Mouse (Mus musculus) liver, embryonic 14.5 days (tissue): Measurements from ENCODE around the gene Dnm1. TPM values are rescaled to one million over a fixed set of nuclear protein-coding genes. Genes with fewer than 3 reads are reported as not detected.

Experiments used
- ATAC-seq: fragments of 200-750 bp; cut with Nextera tagmentation; 2 replicates; pipeline ENCODE4 v1.8.0; 2017; ENCODE audit warnings: moderate number of reproducible peaks, mild to moderate bottlenecking, moderate library complexity; ENCODE audit not compliant: insufficient read depth
- DNase-seq, 3 experiments: peaks; one replicate each; pipeline ENCODE4 v3.0.0-alpha.2; 2012 to 2013; ENCODE audit warnings: low read depth in 3 of 3, low spot score in 3 of 3
- H3K27ac ChIP-seq: fragments of 300-500 bp; sonication (generic); 2 replicates; pipeline ENCODE4 v1.5.1; 2014; ENCODE audit warnings: moderate library complexity, mild to moderate bottlenecking, control low read depth, inconsistent platforms
- H3K27me3 ChIP-seq: fragments of 300-500 bp; sonication (generic); 2 replicates; pipeline ENCODE4 v1.6.1; 2014; ENCODE audit warnings: mild to moderate bottlenecking, low read length, moderate library complexity; ENCODE audit not compliant: control insufficient read depth, insufficient read depth
- H3K36me3 ChIP-seq: fragments of 300-500 bp; sonication (generic); replicated peaks from 2 replicates; pipeline ENCODE4 v1.6.1; 2014; ENCODE audit warnings: low read depth; ENCODE audit not compliant: control insufficient read depth, insufficient read depth
- H3K4me1 ChIP-seq, 2 experiments: fragments of 200-500 bp in 1 of 2; fragments of 300-500 bp in 1 of 2; sonication (generic) in 1 of 2; replicated peaks; 2 replicates each; pipeline ENCODE4 v1.6.1; 2012 to 2014; ENCODE audit warnings: antibody characterized with exemption in 1 of 2, inconsistent platforms in 1 of 2, low read length in 1 of 2; ENCODE audit not compliant: control insufficient read depth in 2 of 2, insufficient read depth in 2 of 2
- H3K4me2 ChIP-seq: fragments of 300-500 bp; sonication (generic); 2 replicates; pipeline ENCODE4 v1.6.1; 2014; ENCODE audit warnings: low read depth, mild to moderate bottlenecking, control low read depth, moderate library complexity
- H3K4me3 ChIP-seq, 2 experiments: fragments of 200-500 bp in 1 of 2; fragments of 300-500 bp in 1 of 2; sonication (generic) in 1 of 2; 2 replicates each; pipeline ENCODE4 v1.5.1; 2012 to 2014; ENCODE audit warnings: low read depth in 2 of 2, low read length in 2 of 2, mild to moderate bottlenecking in 2 of 2, control low read depth in 1 of 2, inconsistent platforms in 1 of 2, moderate library complexity in 1 of 2; ENCODE audit not compliant: insufficient read depth in 1 of 2
- H3K9ac ChIP-seq: fragments of 300-500 bp; sonication (generic); replicated peaks from 2 replicates; pipeline ENCODE4 v1.6.1; 2014; ENCODE audit warnings: mild to moderate bottlenecking, control low read depth, moderate library complexity
- H3K9me3 ChIP-seq: fragments of 300-500 bp; sonication (generic); 2 replicates; pipeline ENCODE4 v1.6.1; 2016; ENCODE audit warnings: low read length, mixed read lengths; ENCODE audit not compliant: control insufficient read depth
- CTCF ChIP-seq: IDR thresholded peaks from 2 replicates; pipeline ENCODE4 v1.5.1; 2016; ENCODE audit warnings: antibody characterized with exemption, low read depth, control low read depth
- EP300 ChIP-seq: IDR thresholded peaks from 2 replicates; pipeline ENCODE4 v1.6.1; 2016; ENCODE audit warnings: antibody characterized with exemption, low read depth
- WGBS: fragments of 180-500 bp; shearing (Covaris S2); extraction: QIAGEN DNeasy Blood & Tissue Kit; methylation state at CpG from one replicate; pipeline ENCODE4 v1.1.7; 2014; ENCODE audit not compliant: insufficient replicate concordance; 5-methylcytosine and 5-hydroxymethylcytosine counted together
- polyA plus RNA-seq, 2 experiments: library from polyadenylated mRNA; depleted of rRNA in 1 of 2; stranded (reverse) in 1 of 2; unstranded in 1 of 2; fragments of >200 nt; fragmentation: Nextera tagmentation in 1 of 2; extraction: Ambion mirVana in 1 of 2; gene quantifications; 2 replicates each; pipeline versions ENCODE4 v1.2.1 to v1.2.3; 2012 to 2014

The Dnm1 gene
- polyA plus RNA-seq (2012; rRNA removed) (2.9 and 4.0 TPM in 2 replicates), polyA plus RNA-seq (2014; fragmentation: Nextera tagmentation; extraction: Ambion mirVana) (0.43 and 0.56 TPM in 2 replicates)

DNA sequence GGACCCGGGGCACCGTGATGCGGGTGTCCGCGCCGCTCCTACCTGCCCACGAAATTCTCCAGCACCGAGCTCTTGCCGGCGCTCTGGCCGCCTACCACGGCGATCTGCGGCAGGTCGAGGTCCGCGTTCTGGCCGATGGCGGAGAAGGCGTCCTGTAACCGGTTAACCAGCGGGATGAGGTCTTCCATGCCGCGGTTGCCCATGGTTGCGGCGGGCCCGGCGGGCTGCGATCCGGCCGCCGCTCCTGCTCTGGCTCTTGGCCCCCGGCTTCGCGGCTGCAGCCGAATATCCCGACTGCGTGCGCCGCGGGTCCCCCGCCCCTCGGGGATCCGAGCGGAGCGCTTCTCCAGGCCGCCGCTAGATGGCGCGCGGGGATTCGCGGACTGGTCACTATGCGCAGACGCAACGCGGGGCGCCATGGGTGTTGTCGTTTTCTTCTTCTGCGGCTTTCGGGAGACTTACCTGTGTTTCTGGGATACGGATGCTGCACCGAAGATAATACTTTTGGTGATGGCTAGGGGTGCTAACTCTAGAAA is at the start of gene Dnm1:
Dnm1 (minus strand) TSS at position 332 of the 536 bp plus-strand sequence.
- DNase-seq (peak; percentile 59 to 61 (median 61)), ATAC-seq (peak; percentile 65; the same call in 1 of the 2 replicates)
- Histone ChIP-seq H3K4me1 (peaks cover 2 to 5% of the 10 kb centered on the region in 2 experiments; a peak in 2 of 4 replicates), H3K4me2 (peak within 1 kb of the TSS; percentile 65), H3K36me3 (no peaks in the 10 kb centered on the region), H3K9me3 (no peaks in the 10 kb centered on the region), H3K27ac (no peak within 1 kb of the TSS), H3K9ac (no peak within 1 kb of the TSS), H3K27me3 (peaks cover 22% of the 10 kb centered on the region), H3K4me3 (peak within 1 kb of the TSS; percentile 20 to 50)
- TF ChIP-seq CTCF, result peak; percentile 92
- no peak for TF ChIP-seq EP300
- under 1% methylated on average over 63 of the region's 63 CpGs for WGBS

DNA sequence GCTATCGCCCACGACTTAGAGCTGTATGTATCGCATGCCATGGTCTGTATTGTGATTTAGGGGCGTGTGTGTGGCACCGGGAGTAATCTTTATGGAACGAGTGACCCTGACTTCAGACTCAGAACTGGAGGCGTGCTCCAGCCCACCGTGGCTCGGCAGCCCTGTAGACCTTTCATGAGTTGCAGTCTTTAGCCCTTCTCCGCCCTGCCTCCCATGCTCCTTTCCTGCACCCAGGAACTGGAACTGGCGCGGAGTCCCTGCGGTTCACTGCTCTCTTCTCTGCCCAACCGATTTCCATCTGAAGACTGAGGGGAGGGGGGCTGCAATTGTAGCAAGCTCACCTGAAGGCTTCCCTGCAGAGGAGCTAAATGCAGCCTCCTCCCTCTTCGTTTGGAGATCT is 43.6 kb upstream of the Dnm1 start:
- Histone ChIP-seq H3K36me3 (no peaks in the 10 kb centered on the region), H3K27ac (no peak overlapping the region), H3K4me1 (peaks cover 5 to 10% of the 10 kb centered on the region in 2 experiments), H3K4me3 (peak overlapping the region; percentile 74 to 83), H3K9ac (peak overlapping the region; percentile 69), H3K27me3 (no peaks in the 10 kb centered on the region), H3K4me2 (peak overlapping the region; percentile 98), H3K9me3 (no peaks in the 10 kb centered on the region)
- TF ChIP-seq EP300 (no peak), CTCF (no peak)
- ATAC-seq, result no peak
- WGBS, result under 1% methylated on average over 15 of the region's 15 CpGs
- no peak for DNase-seq

DNA sequence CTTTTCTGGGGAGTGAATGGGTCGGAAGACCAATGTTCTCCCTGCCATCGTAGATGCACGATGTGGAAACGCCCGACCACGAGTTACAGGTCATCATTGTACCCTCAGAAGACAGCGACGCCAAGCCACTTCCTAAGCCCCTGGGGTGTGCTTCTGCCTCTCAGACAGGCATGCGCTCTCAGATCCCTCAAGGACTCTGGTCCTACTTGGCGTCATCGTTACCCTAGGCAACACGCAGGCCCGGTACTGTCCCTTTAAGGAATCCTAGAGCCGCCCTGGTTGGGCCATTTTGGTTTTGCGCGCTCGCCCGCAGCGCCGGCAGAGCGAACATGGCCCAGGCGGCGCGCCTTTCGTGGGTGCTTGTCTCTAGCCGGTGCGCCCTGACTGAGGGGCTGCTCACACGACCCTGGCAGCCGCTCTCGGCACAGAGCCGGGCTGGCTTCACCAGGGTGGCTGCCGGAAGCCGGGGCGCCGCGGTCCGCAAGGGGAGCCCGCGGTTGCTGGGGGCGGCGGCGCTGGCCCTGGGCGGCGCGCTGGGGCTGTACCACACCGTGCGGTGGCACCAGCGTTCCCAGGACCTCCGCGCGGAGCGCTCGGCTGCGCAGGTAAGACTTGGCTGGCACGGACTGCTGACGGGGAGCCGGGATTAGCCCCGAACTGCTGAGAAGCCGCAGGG is 42.9 kb upstream of the Dnm1 start:
- DNase-seq, result peak; percentile 74 to 78 (median 77)
- H3K9ac ChIP-seq, result peak overlapping the region; percentile 69
- no peaks in the 10 kb centered on the region for H3K36me3 ChIP-seq
- no peak for TF ChIP-seq EP300
- no peak for TF ChIP-seq CTCF
- peak overlapping the region; percentile 4 for H3K27ac ChIP-seq
- WGBS, result under 1% methylated on average over 58 of the region's 59 CpGs
- H3K4me2 ChIP-seq, result peak overlapping the region; percentile 98
- H3K9me3 ChIP-seq, result no peaks in the 10 kb centered on the region
- peak; percentile 85 for ATAC-seq
- no peaks in the 10 kb centered on the region for H3K27me3 ChIP-seq
- peak overlapping the region; percentile 74 to 83 for H3K4me3 ChIP-seq
- peaks cover 5 to 10% of the 10 kb centered on the region in 2 experiments for H3K4me1 ChIP-seq

DNA sequence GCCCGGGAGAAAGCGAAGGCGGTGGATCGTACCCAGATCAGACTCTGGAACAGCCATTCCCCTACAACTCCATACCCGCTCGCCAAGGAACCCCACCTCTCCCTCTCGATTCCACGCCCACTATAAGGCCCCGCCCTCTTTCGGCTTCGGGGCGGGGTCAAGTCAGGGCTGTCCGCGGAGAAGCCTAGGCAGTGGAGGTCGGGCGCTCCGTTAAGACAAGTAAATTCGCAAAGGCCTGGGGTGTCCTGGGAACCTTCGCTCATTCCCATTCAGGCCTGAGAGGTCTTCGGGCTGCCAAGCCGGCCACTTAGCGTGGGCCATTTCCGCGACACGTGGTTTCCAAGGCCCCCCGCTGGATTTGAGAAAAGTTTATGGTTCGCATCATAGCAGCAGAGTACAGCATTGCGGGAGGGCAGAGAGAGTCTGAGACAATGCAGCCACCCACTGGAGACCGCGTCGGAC is 42.4 kb upstream of the Dnm1 start, which contains the start of gene Ptges2:
Ptges2 (plus strand) TSS at position 413 of the 462 bp plus-strand sequence.
- peak within 1 kb of the TSS; percentile 69 for H3K9ac ChIP-seq
- ATAC-seq (peak; percentile 88), DNase-seq (peak; percentile 80 to 89 (median 82))
- H3K4me2 ChIP-seq, result peak within 1 kb of the TSS; percentile 98
- WGBS, result under 1% methylated on average over 31 of the region's 31 CpGs
- peak within 1 kb of the TSS; percentile 74 to 83 for H3K4me3 ChIP-seq
- H3K9me3 ChIP-seq, result no peaks in the 10 kb centered on the region
- H3K4me1 ChIP-seq, result peaks cover 5 to 10% of the 10 kb centered on the region in 2 experiments
- TF ChIP-seq EP300, result no peak
- no peak for TF ChIP-seq CTCF
- H3K36me3 ChIP-seq, result no peaks in the 10 kb centered on the region
- H3K27me3 ChIP-seq, result no peaks in the 10 kb centered on the region
- peak within 1 kb of the TSS; percentile 65 for H3K27ac ChIP-seq

DNA sequence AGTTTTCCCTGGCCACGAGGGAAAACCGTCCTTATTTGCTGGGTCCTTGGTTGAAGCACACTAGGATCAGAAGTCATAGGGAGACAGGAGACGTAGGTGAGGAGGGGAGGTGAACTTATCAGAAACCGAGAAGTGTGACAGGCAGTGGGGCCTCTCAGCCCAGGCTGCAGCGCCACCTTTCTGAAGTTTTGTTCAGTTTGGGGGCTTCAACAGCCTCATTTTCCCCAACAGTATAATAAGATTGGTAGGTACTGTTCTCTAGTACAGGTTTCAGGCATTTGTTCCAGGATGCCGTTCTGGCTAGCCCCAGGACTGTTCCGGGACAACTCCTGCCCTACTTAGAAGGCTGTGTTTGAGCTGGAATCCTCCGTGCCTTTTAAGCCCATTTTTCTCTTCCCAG is 41.8 kb upstream of the Dnm1 start:
- Histone ChIP-seq H3K9me3 (no peaks in the 10 kb centered on the region), H3K36me3 (no peaks in the 10 kb centered on the region), H3K27me3 (no peaks in the 10 kb centered on the region), H3K9ac (peak overlapping the region; percentile 69), H3K4me1 (peaks cover 5 to 10% of the 10 kb centered on the region in 2 experiments), H3K27ac (peak overlapping the region; percentile 65), H3K4me2 (peak overlapping the region; percentile 98), H3K4me3 (peak overlapping the region; percentile 74 to 83)
- no peak for TF ChIP-seq EP300
- peak; percentile 74 for TF ChIP-seq CTCF
- WGBS, result 1% methylated on average over 8 of the region's 8 CpGs
- DNase-seq, result peak in 1 of 3 experiments; percentile 52
- ATAC-seq, result peak; percentile 31; the same call in 1 of the 2 replicates
